Mouse (Mus musculus): ENCODE measurements at regions not wholly inside any gene's neighbourhood (a gene's known extent, or its start where the extent isn't known, plus 50 kb on each side); places are given as distances from the start of the nearest gene placed in this dataset.

GRCm38 (mm10) chr14:59052421-59052820 is 90.3 kb downstream of the 1700129C05Rik start:
- TF ChIP-seq MEF2A (IDR thresholded peaks at IDR 0.05; ENCODE audit: borderline replicate concordance, low read depth, low read length) (no peak), BHLHE40 (IDR thresholded peaks at IDR 0.05; ENCODE audit: low read depth, low read length) (no peak), NELFE (IDR thresholded peaks at IDR 0.05; ENCODE audit: low read depth, low read length) (no peak), CTCF (conservative IDR thresholded peaks at IDR 0.05 in 1 of 2, IDR thresholded peaks at IDR 0.05 in 1 of 2; ENCODE audit: low read depth in 2 of 2, low read length in 2 of 2) (no peak), E2F4 (IDR thresholded peaks at IDR 0.05; ENCODE audit: insufficient replicate concordance, low read depth, low read length) (no peak)

Measured in CH12.LX (cell line).